Mouse (Mus musculus) embryonic facial prominence, embryonic 14.5 days (tissue): ENCODE data around the gene Gm17720. TPM values are rescaled to one million over a fixed set of nuclear protein-coding genes. Genes with fewer than 3 reads are reported as not detected.

ENCODE experiments used
- ATAC-seq: fragments of 200-750 bp; cut with Nextera tagmentation; 2 replicates; pipeline ENCODE4 v1.8.0; 2017; ENCODE audit warnings: low read depth, moderate number of reproducible peaks, moderate TSS enrichment
- DNase-seq: peaks from one replicate; pipeline ENCODE4 v3.0.0-alpha.2; 2015; ENCODE audit warnings: low spot score
- H3K27ac ChIP-seq: fragments of 300-500 bp; sonication (generic); replicated peaks from 2 replicates; pipeline ENCODE4 v1.5.1; 2014; ENCODE audit warnings: low read depth, mild to moderate bottlenecking, low read length, moderate library complexity
- H3K27me3 ChIP-seq: fragments of 300-500 bp; sonication (generic); replicated peaks from 2 replicates; pipeline ENCODE4 v1.6.1; 2014; ENCODE audit warnings: low read length; ENCODE audit not compliant: control insufficient read depth, insufficient read depth
- H3K36me3 ChIP-seq: fragments of 300-500 bp; sonication (generic); 2 replicates; pipeline ENCODE4 v1.6.1; 2014; ENCODE audit warnings: low read length, mixed read lengths; ENCODE audit not compliant: control insufficient read depth, insufficient read depth
- H3K4me1 ChIP-seq: fragments of 300-500 bp; sonication (generic); 2 replicates; pipeline ENCODE4 v1.6.1; 2014; ENCODE audit warnings: antibody characterized with exemption, low read length; ENCODE audit not compliant: control insufficient read depth, insufficient read depth
- H3K4me2 ChIP-seq: fragments of 300-500 bp; sonication (generic); 2 replicates; pipeline ENCODE4 v1.6.1; 2014; ENCODE audit warnings: low read depth, mild to moderate bottlenecking, low read length, moderate library complexity, mixed read lengths
- H3K4me3 ChIP-seq: fragments of 300-500 bp; sonication (generic); 2 replicates; pipeline ENCODE4 v1.5.1; 2014; ENCODE audit warnings: low read depth, mild to moderate bottlenecking, low read length
- H3K9ac ChIP-seq: fragments of 300-500 bp; sonication (generic); 2 replicates; pipeline ENCODE4 v1.6.1; 2014; ENCODE audit warnings: low read depth, mild to moderate bottlenecking, low read length, moderate library complexity, mixed read lengths
- H3K9me3 ChIP-seq: fragments of 300-500 bp; sonication (generic); 2 replicates; pipeline ENCODE4 v1.6.1; 2016; ENCODE audit warnings: low read length; ENCODE audit not compliant: control insufficient read depth
- WGBS: fragments of 180-500 bp; shearing (Covaris S2); extraction: QIAGEN DNeasy Blood & Tissue Kit; methylation state at CpG from one replicate; pipeline ENCODE4 v1.1.7; 2014; 5-methylcytosine and 5-hydroxymethylcytosine counted together
- polyA plus RNA-seq: library from polyadenylated mRNA; unstranded; fragments of >200 nt; fragmentation: Nextera tagmentation; extraction: Ambion mirVana; gene quantifications from 2 replicates; pipeline ENCODE4 v1.2.1, GENCODE M21; 2014

The Gm17720 gene
- polyA plus RNA-seq, result not detected in 2 replicates

GRCm38 (mm10) chr8:110102653-110103052, at the start of gene Gm17720:
Gm17720 (minus strand) TSS chr8:110102753.
- no peaks in the 10 kb centered on the region for H3K9me3 ChIP-seq
- H3K27ac ChIP-seq, result no peak within 1 kb of the TSS
- H3K36me3 ChIP-seq, result no peaks in the 10 kb centered on the region
- DNase-seq (no peak), ATAC-seq (no peak)
- no peaks in the 10 kb centered on the region for H3K4me1 ChIP-seq
- H3K27me3 ChIP-seq, result no peaks in the 10 kb centered on the region
- H3K4me2 ChIP-seq, result no peak within 1 kb of the TSS
- H3K4me3 ChIP-seq, result no peak within 1 kb of the TSS
- no peak within 1 kb of the TSS for H3K9ac ChIP-seq
- WGBS, result 78% methylated on average over 3 of the region's 3 CpGs

GRCm38 (mm10) chr8:110145538-110145937, 43.0 kb upstream of the Gm17720 start:
- Histone ChIP-seq H3K36me3 (no peaks in the 10 kb centered on the region), H3K4me1 (no peaks in the 10 kb centered on the region), H3K4me3 (no peak overlapping the region), H3K9me3 (no peaks in the 10 kb centered on the region), H3K4me2 (no peak overlapping the region), H3K27ac (no peak overlapping the region), H3K27me3 (no peaks in the 10 kb centered on the region), H3K9ac (no peak overlapping the region)
- 2% methylated on average over 4 of the region's 4 CpGs for WGBS
- ATAC-seq, result 0 out of 2 replicates have a peak, but pooled peaks have one; percentile 37
- peak; percentile 81 for DNase-seq

DNA sequence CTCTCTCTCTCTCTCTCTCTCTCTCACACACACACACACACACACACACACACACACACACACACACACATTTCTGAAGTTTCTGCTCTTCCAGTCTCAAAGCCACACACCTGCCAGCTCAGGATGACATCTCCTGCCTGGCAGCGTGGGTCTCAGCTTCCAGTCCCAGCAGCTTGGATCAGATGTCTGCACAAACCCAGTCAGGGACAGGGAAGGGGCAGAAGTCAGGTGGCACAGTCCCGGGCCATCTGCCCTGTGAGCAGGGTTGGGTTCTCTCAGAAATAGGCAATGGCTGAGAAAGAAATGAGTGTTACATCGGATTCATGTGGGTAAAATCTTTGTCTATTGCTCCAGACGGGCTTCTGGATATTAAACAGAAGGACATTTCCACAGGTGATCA, 38.2 kb upstream of the Gm17720 start:
- Histone ChIP-seq H3K4me2 (no peak overlapping the region), H3K9ac (no peak overlapping the region), H3K36me3 (no peaks in the 10 kb centered on the region), H3K27ac (no peak overlapping the region), H3K27me3 (no peaks in the 10 kb centered on the region), H3K9me3 (no peaks in the 10 kb centered on the region), H3K4me1 (no peaks in the 10 kb centered on the region), H3K4me3 (no peak overlapping the region)
- DNase-seq (no peak), ATAC-seq (no peak)
- WGBS, result 67% methylated on average over 4 of the region's 4 CpGs

DNA sequence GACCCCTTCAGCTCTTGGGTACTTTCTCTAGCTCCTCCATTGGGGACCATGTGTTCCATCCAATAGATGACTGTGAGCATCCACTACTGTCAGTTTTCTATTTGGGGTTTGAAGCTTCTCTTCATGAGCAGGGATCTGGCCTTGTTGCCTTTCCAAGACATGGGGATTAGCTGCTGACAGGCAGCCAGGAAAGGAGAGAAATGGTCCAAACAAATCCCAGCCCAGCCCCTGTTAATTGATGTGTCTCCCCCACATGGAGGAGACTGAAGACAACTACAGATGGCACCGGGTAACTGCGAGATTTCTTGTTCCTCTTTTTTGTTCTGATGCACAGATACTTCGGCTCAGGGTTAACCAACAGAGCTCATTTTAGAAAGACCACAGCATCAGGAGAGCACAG, 37.6 kb upstream of the Gm17720 start:
- WGBS, result 85% methylated on average over 3 of the region's 3 CpGs
- Histone ChIP-seq H3K9me3 (no peaks in the 10 kb centered on the region), H3K4me1 (no peaks in the 10 kb centered on the region), H3K36me3 (no peaks in the 10 kb centered on the region), H3K4me2 (no peak overlapping the region), H3K27ac (no peak overlapping the region), H3K27me3 (no peaks in the 10 kb centered on the region), H3K4me3 (no peak overlapping the region), H3K9ac (no peak overlapping the region)
- ATAC-seq, result no peak
- DNase-seq, result no peak

- H3K4me3 ChIP-seq, result no peak overlapping the region
- H3K36me3 ChIP-seq, result no peaks in the 10 kb centered on the region
- no peak overlapping the region for H3K4me2 ChIP-seq
- ATAC-seq (no peak), DNase-seq (no peak)
- H3K4me1 ChIP-seq, result no peaks in the 10 kb centered on the region
- no peak overlapping the region for H3K9ac ChIP-seq
- 76% methylated on average over 7 of the region's 7 CpGs for WGBS
- no peaks in the 10 kb centered on the region for H3K27me3 ChIP-seq
- H3K9me3 ChIP-seq, result no peaks in the 10 kb centered on the region
- H3K27ac ChIP-seq, result no peak overlapping the region
Observed at GRCm38 (mm10) chr8:110135515-110135914, 33.0 kb upstream of the Gm17720 start.

GRCm38 (mm10) chr8:110134236-110134635, 31.7 kb upstream of the Gm17720 start:
- H3K9ac ChIP-seq, result no peak overlapping the region
- H3K36me3 ChIP-seq, result no peaks in the 10 kb centered on the region
- 85% methylated on average over 8 of the region's 8 CpGs for WGBS
- DNase-seq (no peak), ATAC-seq (no peak)
- no peaks in the 10 kb centered on the region for H3K4me1 ChIP-seq
- H3K4me3 ChIP-seq, result no peak overlapping the region
- H3K4me2 ChIP-seq, result no peak overlapping the region
- H3K27me3 ChIP-seq, result no peaks in the 10 kb centered on the region
- H3K27ac ChIP-seq, result no peak overlapping the region
- H3K9me3 ChIP-seq, result no peaks in the 10 kb centered on the region

DNA sequence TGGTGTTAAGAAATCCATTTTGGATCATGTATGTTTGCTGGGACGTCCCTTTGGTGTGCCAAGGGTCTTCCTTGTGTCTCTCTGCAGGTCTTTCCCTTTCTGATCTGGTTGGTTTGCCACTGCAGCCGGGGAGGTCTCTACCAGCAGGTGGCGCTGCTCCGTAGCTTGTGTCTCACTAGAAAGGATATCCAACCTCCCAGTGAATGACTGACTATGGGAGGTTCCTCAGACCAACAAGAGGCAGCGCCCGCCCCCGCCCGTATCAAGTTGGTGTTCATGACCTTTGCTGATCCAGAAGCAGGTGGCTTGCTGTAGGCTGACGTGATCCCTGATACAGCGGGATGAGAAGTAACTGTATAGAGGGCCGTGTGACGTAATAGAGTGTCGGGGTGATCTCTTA, 28.0 kb upstream of the Gm17720 start:
- 21% methylated on average over 13 of the region's 13 CpGs for WGBS
- no peaks in the 10 kb centered on the region for H3K4me1 ChIP-seq
- H3K27me3 ChIP-seq, result no peaks in the 10 kb centered on the region
- H3K9ac ChIP-seq, result no peak overlapping the region
- no peak overlapping the region for H3K27ac ChIP-seq
- no peak overlapping the region for H3K4me3 ChIP-seq
- DNase-seq (peak; percentile 81), ATAC-seq (peak; percentile 60; the same call in 1 of the 2 replicates)
- H3K9me3 ChIP-seq, result no peaks in the 10 kb centered on the region
- H3K36me3 ChIP-seq, result no peaks in the 10 kb centered on the region
- H3K4me2 ChIP-seq, result no peak overlapping the region

GRCm38 (mm10) chr8:110119715-110120114, 17.2 kb upstream of the Gm17720 start:
- no peak overlapping the region for H3K4me3 ChIP-seq
- DNase-seq, result no peak
- no peak for ATAC-seq
- H3K9ac ChIP-seq, result no peak overlapping the region
- no peaks in the 10 kb centered on the region for H3K9me3 ChIP-seq
- H3K36me3 ChIP-seq, result no peaks in the 10 kb centered on the region
- 41% methylated on average over 6 of the region's 6 CpGs for WGBS
- H3K4me2 ChIP-seq, result no peak overlapping the region
- no peaks in the 10 kb centered on the region for H3K4me1 ChIP-seq
- no peak overlapping the region for H3K27ac ChIP-seq
- no peaks in the 10 kb centered on the region for H3K27me3 ChIP-seq

DNA sequence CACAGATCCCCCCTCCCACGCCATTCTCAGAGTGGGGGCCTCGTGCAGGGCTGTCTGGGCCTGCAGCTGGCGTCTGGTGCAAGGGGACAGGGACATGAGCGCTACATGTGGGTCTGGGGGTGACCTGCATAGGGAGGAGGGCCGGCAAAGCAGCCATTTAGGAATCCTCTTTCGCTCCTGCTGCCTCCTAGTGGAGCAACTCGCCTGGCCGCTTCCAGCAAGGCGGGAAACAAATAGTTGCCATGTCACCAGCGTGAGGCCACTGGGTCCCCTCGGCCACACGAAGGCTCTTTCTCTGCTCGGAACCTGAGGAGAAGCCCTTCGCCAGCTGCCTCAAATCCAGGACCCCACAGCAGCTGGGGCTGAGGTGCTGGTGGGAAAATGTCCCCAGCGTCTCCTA, 877 bp downstream of the Gm17720 start:
- Histone ChIP-seq H3K4me2 (no peak overlapping the region), H3K4me1 (no peaks in the 10 kb centered on the region), H3K4me3 (no peak overlapping the region), H3K9me3 (no peaks in the 10 kb centered on the region), H3K27me3 (no peaks in the 10 kb centered on the region), H3K27ac (no peak overlapping the region), H3K9ac (no peak overlapping the region), H3K36me3 (no peaks in the 10 kb centered on the region)
- WGBS, result 85% methylated on average over 14 of the region's 15 CpGs
- DNase-seq (no peak), ATAC-seq (no peak)
